Mouse (Mus musculus) kidney, embryonic 14.5 days (tissue): ENCODE measurements around the gene Gucy1a1. TPM values are rescaled to one million over a fixed set of nuclear protein-coding genes. Genes with fewer than 3 reads are reported as not detected.

Experiments used
- ATAC-seq: fragments of 200-750 bp; cut with Nextera tagmentation; 2 replicates; pipeline ENCODE4 v1.8.0; 2017; ENCODE audit warnings: moderate number of reproducible peaks, mild to moderate bottlenecking, moderate TSS enrichment, moderate library complexity; ENCODE audit not compliant: low FRiP score, low TSS enrichment
- H3K27ac ChIP-seq: fragments of 300-500 bp; sonication (generic); 2 replicates; pipeline ENCODE4 v1.5.1; 2014; ENCODE audit warnings: low read depth, mild to moderate bottlenecking, low read length, moderate library complexity, mixed read lengths
- H3K27me3 ChIP-seq: fragments of 300-500 bp; sonication (generic); 2 replicates; pipeline ENCODE4 v1.6.1; 2014; ENCODE audit warnings: mild to moderate bottlenecking, low read length; ENCODE audit not compliant: control insufficient read depth, insufficient read depth
- H3K36me3 ChIP-seq: fragments of 300-500 bp; sonication (generic); 2 replicates; pipeline ENCODE4 v1.6.1; 2014; ENCODE audit warnings: low read length, mixed read lengths; ENCODE audit not compliant: control insufficient read depth, insufficient read depth
- H3K4me1 ChIP-seq: fragments of 300-500 bp; sonication (generic); 2 replicates; pipeline ENCODE4 v1.6.1; 2014; ENCODE audit warnings: low read length, mixed read lengths; ENCODE audit not compliant: control insufficient read depth, insufficient read depth
- H3K4me2 ChIP-seq: fragments of 300-500 bp; sonication (generic); replicated peaks from 2 replicates; pipeline ENCODE4 v1.6.1; 2014; ENCODE audit warnings: low read depth, mild to moderate bottlenecking, low read length
- H3K4me3 ChIP-seq: fragments of 300-500 bp; sonication (generic); 2 replicates; pipeline ENCODE4 v1.5.1; 2014; ENCODE audit warnings: mild to moderate bottlenecking, low read length
- H3K9ac ChIP-seq: fragments of 300-500 bp; sonication (generic); 2 replicates; pipeline ENCODE4 v1.6.1; 2014; ENCODE audit warnings: low read depth, mild to moderate bottlenecking, low read length, moderate library complexity
- H3K9me3 ChIP-seq: fragments of 300-500 bp; sonication (generic); 2 replicates; pipeline ENCODE4 v1.6.1; 2016; ENCODE audit warnings: low read length; ENCODE audit not compliant: control insufficient read depth
- WGBS: fragments of 180-500 bp; shearing (Covaris S2); extraction: QIAGEN DNeasy Blood & Tissue Kit; methylation state at CpG from one replicate; pipeline ENCODE4 v1.1.7; 2014; 5-methylcytosine and 5-hydroxymethylcytosine counted together
- polyA plus RNA-seq: library from polyadenylated mRNA; unstranded; fragments of >200 nt; fragmentation: Nextera tagmentation; extraction: Ambion mirVana; gene quantifications from 2 replicates; pipeline ENCODE4 v1.2.1, GENCODE M21; 2014

Gene Gucy1a1
- polyA plus RNA-seq, 1 experiment from 2014 or later = 61.0 TPM

DNA sequence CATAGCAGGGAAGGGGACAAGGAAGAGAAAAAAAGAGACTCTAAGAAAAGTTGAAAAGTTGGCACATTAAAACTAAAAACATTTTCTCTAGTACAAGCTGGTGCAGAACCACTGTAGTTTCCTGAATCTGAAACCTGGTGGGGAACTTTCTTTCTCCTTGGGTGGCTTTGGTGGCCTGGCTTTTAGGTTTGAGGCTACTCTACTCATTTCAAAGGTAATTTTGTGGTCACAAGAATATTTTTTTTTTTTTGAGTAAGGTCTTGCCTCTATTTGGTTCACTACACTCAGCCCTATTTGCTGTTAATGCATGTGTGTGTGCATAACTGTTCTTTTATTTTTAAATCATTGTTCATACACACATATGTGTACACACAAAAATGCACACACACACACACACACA, 389 bp upstream of the Gucy1a1 start:
- Histone ChIP-seq H3K4me2 (peak overlapping the region; percentile 81; the same call in 1 of the 2 replicates), H3K9ac (no peak overlapping the region), H3K27ac (no peak overlapping the region), H3K4me1 (no peaks in the 10 kb centered on the region; the same call in 1 of the 2 replicates), H3K27me3 (no peaks in the 10 kb centered on the region), H3K4me3 (no peak overlapping the region), H3K36me3 (no peaks in the 10 kb centered on the region), H3K9me3 (no peaks in the 10 kb centered on the region)
- no peak for ATAC-seq

DNA sequence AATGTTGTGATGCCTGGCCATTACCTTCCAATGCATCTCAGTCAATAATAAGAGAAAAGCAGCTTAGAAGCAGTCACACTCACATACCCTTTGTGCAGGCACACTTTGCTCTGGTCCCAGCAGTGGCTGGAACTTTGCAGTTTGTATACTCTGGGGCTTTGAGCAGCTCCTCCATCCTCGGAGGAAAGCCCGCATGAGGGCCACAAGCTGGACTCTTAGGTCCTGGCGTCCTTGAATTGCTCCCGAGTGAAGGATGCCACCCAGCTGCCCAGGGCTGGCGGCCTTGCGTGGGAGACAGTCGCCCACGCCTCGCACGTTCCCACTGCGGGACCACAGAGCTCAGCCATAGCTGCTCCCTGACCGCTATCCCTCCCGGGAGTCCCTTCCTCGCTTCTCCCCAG, 864 bp downstream of the Gucy1a1 start:
- 9% methylated on average over 14 of the region's 14 CpGs for WGBS
- Histone ChIP-seq H3K27ac (peak overlapping the region; percentile 33), H3K27me3 (no peaks in the 10 kb centered on the region), H3K4me2 (peak overlapping the region; percentile 81), H3K36me3 (no peaks in the 10 kb centered on the region), H3K4me1 (no peaks in the 10 kb centered on the region; the same call in 1 of the 2 replicates), H3K9me3 (no peaks in the 10 kb centered on the region), H3K4me3 (peak overlapping the region; percentile 58), H3K9ac (peak overlapping the region; percentile 67)
- peak; percentile 47; the same call in 1 of the 2 replicates for ATAC-seq

DNA sequence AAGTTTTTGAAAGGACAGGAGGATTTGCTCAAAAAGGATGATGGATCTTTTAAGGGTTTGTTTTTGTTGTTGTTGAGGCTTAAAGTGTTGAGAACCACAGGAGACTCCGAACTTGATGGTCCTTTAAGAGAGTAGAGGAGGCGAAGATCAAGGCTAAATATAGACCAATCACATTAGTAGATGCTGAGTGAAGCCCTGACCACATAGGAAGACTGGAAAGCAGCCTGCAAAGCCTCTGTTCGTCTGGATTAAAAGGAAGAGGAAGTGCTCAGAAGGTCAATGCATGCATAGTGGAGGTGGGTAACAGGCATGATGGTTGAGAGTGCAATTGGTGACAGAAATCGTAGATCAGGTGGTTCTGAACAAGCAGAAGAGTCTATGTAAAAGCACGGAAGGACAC, 4.8 kb downstream of the Gucy1a1 start:
- Histone ChIP-seq H3K9ac (no peak overlapping the region), H3K27ac (no peak overlapping the region), H3K36me3 (no peaks in the 10 kb centered on the region), H3K4me2 (no peak overlapping the region), H3K4me3 (no peak overlapping the region), H3K4me1 (peaks cover 4% of the 10 kb centered on the region; the same call in 1 of the 2 replicates), H3K27me3 (no peaks in the 10 kb centered on the region), H3K9me3 (no peaks in the 10 kb centered on the region)
- no peak for ATAC-seq
- WGBS = 58% methylated on average over 5 of the region's 5 CpGs

DNA sequence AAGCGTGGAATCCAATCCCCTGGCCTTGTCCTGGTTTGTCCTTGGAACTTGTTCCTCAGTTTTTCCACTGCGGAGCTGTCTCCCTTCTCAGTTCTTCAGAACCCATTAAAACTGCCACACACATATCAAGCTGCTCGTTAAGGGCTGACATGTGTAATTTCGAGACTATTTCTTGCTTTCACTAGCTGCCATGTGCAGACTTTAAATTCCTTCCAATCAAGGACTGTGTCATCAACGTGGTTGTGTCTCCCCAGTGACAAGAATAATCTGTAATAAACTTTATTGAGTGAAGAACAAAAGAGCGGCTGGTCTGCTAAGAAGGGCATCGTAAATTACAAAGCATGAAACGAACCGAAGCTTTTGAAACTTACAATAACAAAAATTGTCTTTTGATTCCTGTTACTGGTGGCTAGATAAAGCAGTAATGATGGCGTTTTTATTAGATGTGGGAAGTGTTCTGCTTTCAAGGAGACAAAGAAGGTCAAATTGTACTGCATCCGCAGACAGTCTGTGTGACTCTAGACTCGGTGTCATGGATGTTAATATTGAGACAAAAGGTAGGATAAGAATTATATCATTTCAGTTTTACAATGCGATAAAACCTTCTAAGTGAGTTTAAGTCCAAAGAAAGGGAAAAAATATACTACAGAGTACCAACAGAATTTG, 7.5 kb downstream of the Gucy1a1 start:
- no peak overlapping the region for H3K4me2 ChIP-seq
- H3K9ac ChIP-seq = no peak overlapping the region
- no peaks in the 10 kb centered on the region for H3K36me3 ChIP-seq
- 0 out of 2 replicates have a peak, but pooled peaks cover 4% of the 10 kb centered on the region for H3K4me1 ChIP-seq
- 30% methylated on average over 13 of the region's 13 CpGs for WGBS
- H3K27ac ChIP-seq = no peak overlapping the region
- no peaks in the 10 kb centered on the region for H3K9me3 ChIP-seq
- peak; percentile 64 for ATAC-seq
- H3K4me3 ChIP-seq = no peak overlapping the region
- no peaks in the 10 kb centered on the region for H3K27me3 ChIP-seq

DNA sequence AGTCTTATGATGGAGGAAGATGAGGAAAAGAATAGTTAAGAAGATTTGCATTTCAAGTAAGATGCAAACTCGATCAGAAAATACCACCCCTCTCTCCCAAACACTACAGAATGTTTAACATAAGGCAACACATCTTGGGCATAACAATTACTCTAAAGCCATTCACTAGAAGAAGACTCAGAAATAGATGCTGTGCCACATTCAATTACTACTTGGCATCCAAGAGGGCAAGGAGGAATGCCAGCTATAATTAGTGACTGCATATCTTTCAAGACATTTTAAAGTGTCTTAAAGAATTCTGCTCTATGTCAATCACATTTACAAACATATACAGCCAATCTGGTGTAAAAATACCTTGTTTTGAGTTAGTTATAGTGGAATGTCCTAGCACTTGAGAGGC, 10.1 kb downstream of the Gucy1a1 start:
- 79% methylated on average over 1 of the region's 1 CpGs for WGBS
- no peaks in the 10 kb centered on the region for H3K27me3 ChIP-seq
- H3K4me1 ChIP-seq = 0 out of 2 replicates have a peak, but pooled peaks cover 4% of the 10 kb centered on the region
- ATAC-seq = no peak
- no peak overlapping the region for H3K27ac ChIP-seq
- H3K4me3 ChIP-seq = no peak overlapping the region
- H3K9ac ChIP-seq = no peak overlapping the region
- H3K9me3 ChIP-seq = no peaks in the 10 kb centered on the region
- H3K36me3 ChIP-seq = no peaks in the 10 kb centered on the region
- no peak overlapping the region for H3K4me2 ChIP-seq

DNA sequence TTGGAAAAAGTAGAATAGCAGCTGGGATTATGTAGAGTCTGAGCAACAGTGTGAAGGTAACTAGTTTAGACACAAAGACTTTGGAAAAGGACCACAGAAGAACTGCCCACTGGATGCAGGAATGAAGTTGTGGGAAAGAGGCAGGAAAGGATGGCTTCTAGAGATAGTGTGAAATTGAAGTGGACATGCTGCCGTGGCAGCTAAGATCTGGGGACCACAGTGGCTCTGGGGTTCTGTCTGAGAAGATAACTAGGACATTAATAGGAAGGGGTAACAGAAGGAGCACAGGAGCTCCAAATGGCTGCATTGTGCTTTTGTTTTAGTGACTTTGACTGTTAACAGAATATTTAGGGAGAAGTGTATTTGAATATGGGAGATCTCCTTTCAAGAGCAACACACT, 16.3 kb downstream of the Gucy1a1 start:
- Histone ChIP-seq H3K4me3 (no peak overlapping the region), H3K27ac (no peak overlapping the region), H3K4me1 (no peaks in the 10 kb centered on the region), H3K9ac (no peak overlapping the region), H3K9me3 (no peaks in the 10 kb centered on the region), H3K27me3 (no peaks in the 10 kb centered on the region), H3K4me2 (no peak overlapping the region), H3K36me3 (no peaks in the 10 kb centered on the region)
- no peak for ATAC-seq
- WGBS = 46% methylated on average over 1 of the region's 1 CpGs

DNA sequence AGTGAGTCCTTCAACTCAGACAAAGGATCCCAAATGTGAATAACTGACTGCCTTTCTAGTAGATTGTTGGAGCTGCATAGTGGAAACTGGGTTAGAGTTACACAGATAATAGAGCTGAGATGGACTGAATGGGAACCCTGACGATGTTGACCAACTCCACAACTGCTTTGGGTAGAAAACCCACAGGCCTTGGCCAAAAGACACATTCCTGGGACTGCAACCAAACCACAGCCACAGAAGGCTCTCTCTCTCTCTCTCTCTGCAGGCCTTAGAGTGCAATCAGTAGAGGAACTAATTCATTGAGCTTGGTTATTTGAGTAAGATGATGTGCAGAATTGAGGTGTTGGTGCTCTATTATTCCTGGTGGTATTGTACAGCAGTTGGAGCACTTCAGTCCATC, 21.0 kb downstream of the Gucy1a1 start:
- WGBS = 63% methylated on average over 1 of the region's 1 CpGs
- ATAC-seq = no peak
- no peak overlapping the region for H3K27ac ChIP-seq

DNA sequence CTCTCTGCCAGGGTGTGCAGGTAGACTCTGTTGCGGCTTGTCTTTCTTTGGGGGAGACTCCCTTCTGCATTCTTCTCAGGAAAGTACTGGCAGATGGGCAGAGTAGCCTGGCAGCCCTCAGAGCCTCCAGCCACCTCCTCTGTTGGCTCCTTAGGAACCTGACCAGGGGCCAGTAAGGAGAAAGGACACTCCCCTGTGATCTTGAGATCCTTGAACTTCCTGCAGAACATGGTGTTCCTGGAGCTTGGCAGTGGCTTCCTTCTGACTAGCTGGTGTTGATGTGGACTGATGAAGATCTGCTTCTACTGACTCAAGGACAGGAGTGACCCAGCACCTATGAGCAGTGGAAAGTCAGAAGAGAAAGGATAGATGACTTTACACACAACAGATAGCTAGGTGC, 26.7 kb downstream of the Gucy1a1 start:
- no peak overlapping the region for H3K9ac ChIP-seq
- H3K27ac ChIP-seq = no peak overlapping the region
- no peak overlapping the region for H3K4me3 ChIP-seq
- 76% methylated on average over 1 of the region's 1 CpGs for WGBS
- H3K27me3 ChIP-seq = no peaks in the 10 kb centered on the region
- no peak overlapping the region for H3K4me2 ChIP-seq
- no peaks in the 10 kb centered on the region for H3K9me3 ChIP-seq
- no peak for ATAC-seq
- no peaks in the 10 kb centered on the region for H3K36me3 ChIP-seq
- no peaks in the 10 kb centered on the region for H3K4me1 ChIP-seq

More for the DNA sequence above, 21.0 kb downstream of the Gucy1a1 start:
- Histone ChIP-seq H3K4me1 (no peaks in the 10 kb centered on the region), H3K9ac (no peak overlapping the region), H3K27me3 (no peaks in the 10 kb centered on the region), H3K4me2 (no peak overlapping the region), H3K36me3 (no peaks in the 10 kb centered on the region), H3K4me3 (no peak overlapping the region), H3K9me3 (no peaks in the 10 kb centered on the region)

DNA sequence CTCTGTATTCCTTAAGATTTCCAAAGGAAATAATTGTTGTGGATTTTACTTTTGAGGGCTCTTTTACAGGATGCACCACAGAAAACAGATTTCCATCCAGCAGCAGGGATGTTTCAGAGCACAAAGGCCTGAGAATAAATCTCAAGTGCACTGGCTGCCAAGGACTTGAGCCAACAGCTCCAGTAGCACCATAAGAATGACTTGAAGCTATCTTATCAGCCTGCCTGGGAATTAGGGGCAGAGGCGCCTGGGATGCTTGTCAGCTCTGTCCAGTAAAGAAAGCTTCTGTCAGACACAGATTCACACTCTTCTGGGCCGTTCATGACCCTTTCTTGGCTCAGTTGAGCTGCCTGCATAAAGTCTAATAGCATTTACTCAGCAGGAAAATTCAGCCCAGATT, 33.1 kb downstream of the Gucy1a1 start:
- no peak overlapping the region for H3K4me2 ChIP-seq
- H3K9ac ChIP-seq = no peak overlapping the region
- no peak overlapping the region for H3K4me3 ChIP-seq
- H3K4me1 ChIP-seq = no peaks in the 10 kb centered on the region
- 55% methylated on average over 2 of the region's 2 CpGs for WGBS
- H3K27ac ChIP-seq = no peak overlapping the region
- H3K27me3 ChIP-seq = no peaks in the 10 kb centered on the region
- H3K36me3 ChIP-seq = peaks cover 7% of the 10 kb centered on the region; the same call in 1 of the 2 replicates
- no peaks in the 10 kb centered on the region for H3K9me3 ChIP-seq
- 0 out of 2 replicates have a peak, but pooled peaks have one; percentile 35 for ATAC-seq
